Mouse (Mus musculus) MEL-GATA-1-ER (cell line): ENCODE results near the gene Myo1c.
"Not testable (repeated sequence)": the region's sequence is repeated elsewhere in the genome, so short reads cannot be mapped to it uniquely, and the experiment has no call there.

ENCODE experiments used
- DNase-seq: peaks from one replicate; pipeline ENCODE4 v3.0.0-alpha.2; 2012; ENCODE audit warnings: low read depth; ENCODE audit errors: extremely low read depth

The Myo1c gene

DNA sequence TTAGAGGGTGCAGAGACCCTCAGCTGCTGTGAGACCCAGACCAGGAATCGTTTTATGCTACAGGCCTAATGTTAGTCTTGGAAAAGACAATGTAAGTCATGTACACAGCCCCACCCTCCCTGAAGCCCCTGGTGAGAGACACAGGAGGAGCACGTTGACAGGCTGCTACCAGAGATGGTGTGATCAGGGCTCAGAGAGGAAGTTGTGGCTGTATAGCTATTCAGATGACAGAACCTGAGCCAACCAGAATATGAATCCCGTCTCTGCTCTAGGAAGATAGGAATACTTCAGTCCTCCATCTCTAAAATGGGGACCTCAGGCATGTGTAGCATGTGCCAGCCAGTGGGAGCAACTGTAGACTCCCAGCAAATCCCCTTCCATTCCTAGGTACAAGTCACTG lies 18.3 kb downstream of the Myo1c start:
- no peak for DNase-seq

GRCm38 (mm10) chr11:75669176-75669852 lies 19.0 kb downstream of the Myo1c start:
- DNase-seq = no peak

DNA sequence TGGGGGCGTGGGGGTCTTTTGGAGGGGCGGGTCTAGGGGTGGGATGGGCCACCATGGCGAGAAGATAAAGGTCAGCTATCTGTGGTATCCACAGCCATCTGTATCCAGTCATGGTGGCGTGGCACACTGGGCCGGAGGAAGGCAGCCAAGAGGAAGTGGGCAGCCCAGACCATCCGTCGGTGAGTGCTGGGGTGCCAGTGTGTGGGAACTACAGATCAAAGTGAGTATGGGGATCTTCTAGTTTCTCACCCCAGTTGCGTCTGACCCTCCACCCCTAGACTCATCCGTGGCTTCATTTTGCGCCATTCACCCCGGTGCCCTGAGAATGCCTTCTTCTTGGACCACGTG lies 19.5 kb downstream of the Myo1c start:
- no peak for DNase-seq

- no peak for DNase-seq
Measured at GRCm38 (mm10) chr11:75671426-75672180, 21.3 kb downstream of the Myo1c start.

DNA sequence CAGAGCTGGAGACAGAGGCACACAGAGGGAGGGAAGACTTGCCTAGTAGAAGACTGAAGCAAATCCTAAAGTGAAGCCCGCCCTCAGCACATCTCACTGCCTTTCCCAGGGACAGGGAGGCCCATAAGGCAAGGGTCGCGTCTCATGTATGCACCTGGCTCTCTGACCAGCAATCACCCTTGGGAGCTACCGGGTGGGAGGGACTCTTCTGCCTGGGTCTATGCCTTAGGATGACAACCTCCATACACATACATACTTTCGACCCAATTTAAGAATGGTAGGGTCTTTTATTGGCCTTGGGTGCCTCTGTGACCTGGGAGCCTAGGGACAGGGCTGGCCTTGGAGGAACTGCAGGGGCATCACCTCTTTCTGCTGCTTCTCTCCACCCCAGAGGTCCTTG lies 23.1 kb downstream of the Myo1c start:
- DNase-seq = no peak

DNA sequence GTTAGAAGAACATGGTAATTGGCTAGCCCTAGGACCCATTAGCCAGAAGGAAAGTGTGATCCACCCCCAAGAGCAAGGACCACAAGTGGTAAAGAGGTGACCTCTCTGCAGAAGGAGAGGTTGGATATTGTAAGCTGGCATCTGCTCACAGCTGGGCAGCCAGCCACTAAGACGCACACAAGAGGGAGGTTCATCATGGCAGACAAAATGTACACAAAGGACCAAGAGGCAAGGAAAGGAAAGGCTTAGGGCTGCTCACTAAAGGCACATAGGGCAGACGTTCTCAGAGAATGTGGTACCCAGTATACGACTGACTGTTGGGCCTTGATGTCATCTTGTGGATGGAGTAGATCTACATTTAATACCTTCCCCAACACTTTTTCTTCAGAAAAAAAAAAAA lies 24.6 kb downstream of the Myo1c start:
- no peak for DNase-seq

- no peak for DNase-seq
Measured at GRCm38 (mm10) chr11:75677881-75678746, 27.8 kb downstream of the Myo1c start.

DNA sequence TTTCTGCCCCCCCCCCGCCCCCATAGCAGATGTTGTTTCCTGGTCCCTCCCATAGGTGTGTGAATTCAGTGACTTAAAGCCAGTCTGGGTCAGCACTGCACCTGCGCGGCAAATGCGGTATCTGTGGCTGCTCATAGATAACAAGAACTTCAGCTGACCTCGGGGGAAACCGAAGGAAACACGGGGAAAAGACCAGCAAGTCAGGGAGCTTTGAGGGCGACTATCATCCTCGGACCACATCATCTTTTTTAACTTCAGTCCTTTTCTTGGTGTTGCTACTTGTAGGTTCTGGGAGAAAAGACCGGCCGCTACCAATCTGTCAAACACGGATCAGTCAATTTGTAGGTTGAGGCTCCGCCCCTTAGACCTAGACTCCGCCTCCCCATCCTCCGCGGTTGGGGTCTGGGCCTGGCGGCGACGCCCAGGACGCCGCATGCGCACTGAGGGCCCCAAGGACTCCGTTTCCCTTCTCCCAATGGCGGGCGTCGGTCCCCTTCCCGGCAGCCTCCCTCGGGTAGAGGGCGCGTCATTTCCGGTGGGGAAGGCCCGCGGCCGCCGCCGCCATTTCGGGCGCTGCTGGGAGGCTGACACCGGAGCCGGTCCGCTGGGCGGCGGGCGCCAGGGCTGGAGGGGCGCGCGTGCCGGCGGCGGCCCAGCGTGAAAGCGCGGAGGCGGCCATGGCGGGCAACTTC lies 28.6 kb downstream of the Myo1c start, which contains the start of gene Crk:
Crk (plus strand) TSS at position 513 of the 692 bp plus-strand sequence.
- DNase-seq = peak; percentile 87

GRCm38 (mm10) chr11:75679439-75680171 lies 29.3 kb downstream of the Myo1c start:
- peak; percentile 31 for DNase-seq

- no peak for DNase-seq
Measured at GRCm38 (mm10) chr11:75684462-75684861, 34.2 kb downstream of the Myo1c start.

- no peak for DNase-seq
Measured at GRCm38 (mm10) chr11:75684956-75685355, 34.7 kb downstream of the Myo1c start.

- DNase-seq = no peak
Measured at GRCm38 (mm10) chr11:75687343-75687993, 37.2 kb downstream of the Myo1c start.

- no peak for DNase-seq
Measured at GRCm38 (mm10) chr11:75688132-75688531, 37.8 kb downstream of the Myo1c start.

- no peak for DNase-seq
Measured at GRCm38 (mm10) chr11:75689977-75690376, 39.7 kb downstream of the Myo1c start.

DNA sequence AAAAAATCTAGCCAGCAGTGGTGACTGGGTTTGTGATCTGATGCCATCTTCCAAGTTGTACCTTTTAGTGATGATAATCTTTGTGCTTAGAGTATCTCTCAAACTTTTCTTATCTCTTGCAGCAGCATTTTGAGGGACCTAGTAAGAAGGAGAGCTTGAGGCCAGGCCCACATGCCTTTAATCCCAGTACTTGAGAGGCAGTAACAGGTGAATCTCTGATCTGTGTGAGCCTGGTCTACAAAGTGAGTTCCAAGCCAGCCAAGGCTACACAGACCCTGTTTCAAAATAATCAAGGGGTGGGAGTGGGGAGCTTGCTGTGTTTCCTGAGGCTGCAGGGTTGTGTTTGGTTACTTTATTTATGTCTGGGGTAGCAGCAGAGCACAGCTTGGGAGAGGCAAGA lies 40.7 kb downstream of the Myo1c start:
- DNase-seq = no peak

GRCm38 (mm10) chr11:75693570-75693969 lies 43.3 kb downstream of the Myo1c start:
- DNase-seq = no peak

DNA sequence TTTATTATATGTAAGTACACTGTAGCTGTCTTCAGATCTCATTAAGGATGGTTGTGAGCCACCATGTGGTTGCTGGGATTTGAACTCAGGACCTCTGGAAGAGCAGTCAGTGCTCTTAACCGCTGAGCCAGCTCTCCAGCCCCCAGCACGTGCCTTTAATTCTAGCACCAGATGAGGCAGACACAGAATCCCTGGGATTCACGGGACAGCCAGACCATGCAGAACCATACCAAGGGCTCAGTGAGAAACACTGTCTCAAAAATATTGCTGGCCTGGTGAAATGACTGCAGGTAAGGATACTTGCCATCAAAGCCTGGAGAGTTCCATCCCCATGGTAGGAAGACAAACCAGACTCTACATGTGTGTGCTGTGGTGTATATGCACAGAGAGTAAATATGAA lies 47.2 kb downstream of the Myo1c start:
- not testable (repeated sequence) for DNase-seq

- DNase-seq = no peak
Measured at GRCm38 (mm10) chr11:75700557-75700956, 50.3 kb downstream of the Myo1c start.

GRCm38 (mm10) chr11:75702761-75703160 lies 52.5 kb downstream of the Myo1c start:
- DNase-seq = no peak

GRCm38 (mm10) chr11:75703748-75704147 lies 53.4 kb downstream of the Myo1c start:
- no peak for DNase-seq
